Mouse (Mus musculus): Measurements from ENCODE around the gene Bmp3.

- no peak for TF ChIP-seq CTCF (IDR thresholded peaks at IDR 0.05; ENCODE audit: control insufficient read depth, insufficient read depth, insufficient replicate concordance, low read depth, low read length)
- no peak for TF ChIP-seq POLR2A (IDR thresholded peaks at IDR 0.05; ENCODE audit: control insufficient read depth, low read depth, low read length)
Observed at GRCm38 (mm10) chr5:98863891-98864290, 9.7 kb downstream of the Bmp3 start.

All from testis, adult 2 months (tissue).